Mouse (Mus musculus) kidney, adult 2 months (tissue): ENCODE data around the gene Tex101.

ENCODE experiments used
- CTCF ChIP-seq: fragments of 200-500 bp; conservative IDR thresholded peaks from 2 replicates; pipeline ENCODE4 v1.5.1; 2011; ENCODE audit warnings: low read depth, mild to moderate bottlenecking, control low read depth, low read length, moderate library complexity, mixed read lengths; ENCODE audit not compliant: insufficient read depth, insufficient read length
- POLR2A ChIP-seq: fragments of 200-500 bp; IDR thresholded peaks from one replicate; pipeline ENCODE4 v1.6.1; 2011; ENCODE audit warnings: low read depth, low read length, control low read depth

- TF ChIP-seq POLR2A (no peak), CTCF (no peak)
Measured at GRCm38 (mm10) chr7:24664959-24665358, 11.5 kb downstream of the Tex101 start.
